Mouse (Mus musculus) stomach, postnatal 0 days (tissue): Measurements from ENCODE around the gene Cntn6. TPM values are rescaled to one million over a fixed set of nuclear protein-coding genes. Genes with fewer than 3 reads are reported as not detected.

Experiments
- ATAC-seq: fragments of 200-750 bp; cut with Nextera tagmentation; 2 replicates; pipeline ENCODE4 v1.8.0; 2017; ENCODE audit not compliant: low FRiP score, low TSS enrichment
- DNase-seq: peaks from one replicate; pipeline ENCODE4 v3.0.0-alpha.2; 2016; ENCODE audit warnings: low spot score
- H3K27ac ChIP-seq: fragments of 300-500 bp; sonication (generic); replicated peaks from 2 replicates; pipeline ENCODE4 v1.5.1; 2014; ENCODE audit warnings: mild to moderate bottlenecking, control low read depth
- H3K27me3 ChIP-seq: fragments of 300-500 bp; sonication (generic); 2 replicates; pipeline ENCODE4 v1.6.1; 2014; ENCODE audit warnings: low read length; ENCODE audit not compliant: control insufficient read depth, insufficient read depth
- H3K36me3 ChIP-seq: fragments of 300-500 bp; sonication (generic); 2 replicates; pipeline ENCODE4 v1.6.1; 2014; ENCODE audit warnings: low read length, mixed read lengths; ENCODE audit not compliant: control insufficient read depth, insufficient read depth
- H3K4me1 ChIP-seq: fragments of 300-500 bp; sonication (generic); replicated peaks from 2 replicates; pipeline ENCODE4 v1.6.1; 2014; ENCODE audit warnings: antibody characterized with exemption; ENCODE audit not compliant: control insufficient read depth, insufficient read depth
- H3K4me2 ChIP-seq: fragments of 300-500 bp; sonication (generic); replicated peaks from 2 replicates; pipeline ENCODE4 v1.6.1; 2014; ENCODE audit warnings: low read depth, mild to moderate bottlenecking, control low read depth, moderate library complexity
- H3K4me3 ChIP-seq: fragments of 300-500 bp; sonication (generic); 2 replicates; pipeline ENCODE4 v1.5.1; 2014; ENCODE audit warnings: low read depth, low read length, control low read depth
- H3K9ac ChIP-seq: fragments of 300-500 bp; sonication (generic); 2 replicates; pipeline ENCODE4 v1.6.1; 2014; ENCODE audit warnings: mild to moderate bottlenecking, low read length, control low read depth, mixed read lengths
- H3K9me3 ChIP-seq: fragments of 300-500 bp; sonication (generic); 2 replicates; pipeline ENCODE4 v1.6.1; 2016; ENCODE audit warnings: low read length; ENCODE audit not compliant: control insufficient read depth
- CTCF ChIP-seq: IDR thresholded peaks from 2 replicates; pipeline ENCODE4 v1.5.1; 2016; ENCODE audit warnings: antibody characterized with exemption, low read depth, mild to moderate bottlenecking, moderate library complexity
- EP300 ChIP-seq: optimal IDR thresholded peaks from 2 replicates; pipeline ENCODE3; 2016; ENCODE audit warnings: antibody characterized with exemption
- WGBS: fragments of 180-500 bp; shearing (Covaris S2); extraction: QIAGEN DNeasy Blood & Tissue Kit; methylation state at CpG from one replicate; pipeline ENCODE4 v1.1.7; 2014; 5-methylcytosine and 5-hydroxymethylcytosine counted together
- polyA plus RNA-seq: library from polyadenylated mRNA; unstranded; fragments of >200 nt; fragmentation: Nextera tagmentation; extraction: Ambion mirVana; gene quantifications from 2 replicates; pipeline ENCODE4 v1.2.1, GENCODE M21; 2015

Gene Cntn6
- polyA plus RNA-seq, 1 experiment from 2014 or later, result 0.24 TPM

GRCm38 (mm10) chr6:104885829-104886228 lies 393.2 kb downstream of the Cntn6 start:
- no peak for TF ChIP-seq EP300
- TF ChIP-seq CTCF, result no peak
- Histone ChIP-seq H3K27me3 (no peaks in the 10 kb centered on the region), H3K9ac (no peak overlapping the region), H3K9me3 (no peaks in the 10 kb centered on the region), H3K36me3 (no peaks in the 10 kb centered on the region), H3K27ac (no peak overlapping the region), H3K4me1 (no peaks in the 10 kb centered on the region), H3K4me2 (no peak overlapping the region), H3K4me3 (no peak overlapping the region)
- DNase-seq (no peak), ATAC-seq (no peak)

- 84% methylated on average over 3 of the region's 3 CpGs for WGBS
- no peaks in the 10 kb centered on the region for H3K4me1 ChIP-seq
- H3K4me2 ChIP-seq, result no peak overlapping the region
Measured at GRCm38 (mm10) chr6:104891071-104891470, 398.5 kb downstream of the Cntn6 start.

More at GRCm38 (mm10) chr6:104891071-104891470, 398.5 kb downstream of the Cntn6 start:
- no peak for DNase-seq
- Histone ChIP-seq H3K9ac (no peak overlapping the region), H3K4me3 (no peak overlapping the region), H3K27me3 (no peaks in the 10 kb centered on the region), H3K27ac (no peak overlapping the region), H3K36me3 (no peaks in the 10 kb centered on the region), H3K9me3 (no peaks in the 10 kb centered on the region)
- TF ChIP-seq CTCF (no peak), EP300 (no peak)
- ATAC-seq, result no peak
